Mouse (Mus musculus) kidney, adult 2 months (tissue): Measurements from ENCODE around the gene Pdgfb.

Experiments used
- CTCF ChIP-seq: fragments of 200-500 bp; conservative IDR thresholded peaks from 2 replicates; pipeline ENCODE4 v1.5.1; 2011; ENCODE audit warnings: low read depth, mild to moderate bottlenecking, control low read depth, low read length, moderate library complexity, mixed read lengths; ENCODE audit not compliant: insufficient read depth, insufficient read length
- POLR2A ChIP-seq: fragments of 200-500 bp; IDR thresholded peaks from one replicate; pipeline ENCODE4 v1.6.1; 2011; ENCODE audit warnings: low read depth, low read length, control low read depth

DNA sequence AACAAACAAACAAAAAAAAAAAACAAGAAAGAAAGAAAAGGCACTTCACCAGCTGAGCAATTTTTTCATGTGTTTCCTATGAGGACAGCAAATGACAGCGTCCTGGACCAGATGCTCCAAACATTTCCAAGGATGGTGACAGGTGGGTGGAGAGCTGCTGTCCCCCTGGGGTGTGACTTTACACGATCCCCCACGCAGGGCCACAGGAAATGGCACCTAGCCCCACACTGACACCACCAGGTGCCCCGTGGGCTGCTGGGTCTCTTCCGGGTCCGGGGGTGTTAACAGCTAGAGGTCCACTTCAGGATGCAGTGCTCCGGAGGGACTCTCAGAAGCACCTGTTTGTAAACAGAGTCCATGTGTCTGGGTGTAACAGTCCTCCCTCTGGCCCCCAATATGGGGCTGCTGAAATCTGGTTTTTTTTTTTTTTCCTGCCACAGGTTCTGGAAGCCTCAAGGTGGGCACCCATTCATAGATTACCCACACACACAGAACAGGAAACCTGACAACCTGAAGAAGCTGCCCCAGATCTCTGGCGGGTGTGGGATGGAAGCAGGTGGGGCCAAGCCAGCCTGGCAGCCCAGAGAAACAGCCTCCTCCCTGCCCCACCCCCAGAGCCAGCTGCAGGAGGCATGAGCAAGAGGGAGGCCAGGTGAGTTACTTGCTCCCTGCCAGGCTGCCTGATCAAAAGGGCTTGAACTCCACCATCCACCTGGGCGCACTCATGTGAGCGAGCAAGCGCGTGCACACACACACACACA, 5.2 kb downstream of the Pdgfb start:
- TF ChIP-seq POLR2A = no peak
- TF ChIP-seq CTCF = no peak
